Mouse (Mus musculus): ENCODE measurements around the gene Lrrc8a.

DNA sequence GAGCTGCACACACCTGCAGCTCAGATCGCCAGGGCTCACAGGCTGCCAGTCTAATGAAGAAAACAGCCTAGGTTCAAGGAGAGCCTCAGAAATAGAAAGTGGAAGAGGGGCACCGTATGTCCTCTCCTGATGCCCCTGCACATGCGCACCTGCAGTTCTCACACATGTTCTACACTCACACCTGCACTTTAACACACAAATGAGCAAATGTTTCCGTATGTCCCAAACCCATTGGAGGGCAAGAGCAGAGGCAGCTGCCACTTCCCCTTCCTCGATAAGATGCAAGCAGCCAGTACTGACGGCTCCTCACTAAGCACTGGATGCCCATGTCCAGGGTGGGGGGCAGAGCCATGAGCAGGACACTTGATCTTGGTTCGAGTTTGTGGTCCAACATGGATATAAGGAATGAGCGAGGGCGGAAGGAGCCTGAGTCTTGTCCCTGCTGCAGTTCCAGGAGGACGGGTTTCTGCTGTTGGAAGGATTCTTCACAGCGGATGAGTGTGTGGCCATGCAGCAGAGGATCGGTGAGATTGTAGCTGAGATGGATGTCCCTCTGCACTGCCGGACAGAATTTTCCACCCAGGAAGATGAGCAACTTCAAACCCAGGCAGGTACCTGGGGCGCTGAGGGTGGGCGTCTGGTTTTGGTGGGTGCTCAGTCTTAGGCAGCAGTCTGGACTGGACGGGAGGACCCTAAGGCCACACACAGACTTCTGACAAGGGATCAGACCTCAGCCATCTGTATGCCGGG is 31.9 kb downstream of the Lrrc8a start:
- TF ChIP-seq POLR2A (IDR thresholded peaks at IDR 0.05; ENCODE audit: extremely low read depth, insufficient read depth, low read length) (no peak), CTCF (IDR thresholded peaks at IDR 0.05; ENCODE audit: extremely low read depth, insufficient read depth, low read length) (no peak)

All from cortical plate, adult 2 months (tissue).